Mouse (Mus musculus) kidney, postnatal 0 days (tissue): ENCODE data around the gene D430041D05Rik. TPM values are rescaled to one million over a fixed set of nuclear protein-coding genes. Genes with fewer than 3 reads are reported as not detected.

Source experiments
- ATAC-seq: fragments of 200-750 bp; cut with Nextera tagmentation; replicated peaks from 2 replicates; pipeline ENCODE4 v1.8.0; 2017; ENCODE audit warnings: low read depth, moderate number of reproducible peaks, moderate TSS enrichment, moderate library complexity; ENCODE audit not compliant: low FRiP score
- DNase-seq: peaks from one replicate; pipeline ENCODE4 v3.0.0-alpha.2; 2016; ENCODE audit warnings: low spot score
- H3K27ac ChIP-seq: fragments of 300-500 bp; sonication (generic); 2 replicates; pipeline ENCODE4 v1.5.1; 2014; ENCODE audit warnings: mild to moderate bottlenecking
- H3K27me3 ChIP-seq: fragments of 300-500 bp; sonication (generic); 2 replicates; pipeline ENCODE4 v1.6.1; 2014; ENCODE audit warnings: low read length, mixed read lengths; ENCODE audit not compliant: insufficient read depth
- H3K36me3 ChIP-seq: fragments of 300-500 bp; sonication (generic); 2 replicates; pipeline ENCODE4 v1.6.1; 2014; ENCODE audit warnings: low read length, mixed read lengths; ENCODE audit not compliant: insufficient read depth
- H3K4me1 ChIP-seq: fragments of 300-500 bp; sonication (generic); replicated peaks from 2 replicates; pipeline ENCODE4 v1.6.1; 2014; ENCODE audit warnings: antibody characterized with exemption, low read length, mixed read lengths; ENCODE audit not compliant: insufficient read depth
- H3K4me2 ChIP-seq: fragments of 300-500 bp; sonication (generic); 2 replicates; pipeline ENCODE4 v1.6.1; 2014; ENCODE audit warnings: mild to moderate bottlenecking, low read length, moderate library complexity, mixed read lengths
- H3K4me3 ChIP-seq: fragments of 300-500 bp; sonication (generic); replicated peaks from 2 replicates; pipeline ENCODE4 v1.5.1; 2014; ENCODE audit warnings: low read depth, low read length
- H3K9ac ChIP-seq: fragments of 300-500 bp; sonication (generic); 2 replicates; pipeline ENCODE4 v1.6.1; 2014; ENCODE audit warnings: low read depth, low read length
- H3K9me3 ChIP-seq: fragments of 300-500 bp; sonication (generic); replicated peaks from 2 replicates; pipeline ENCODE4 v1.6.1; 2016; ENCODE audit warnings: low read length, inconsistent platforms, mixed read lengths
- CTCF ChIP-seq: IDR thresholded peaks from 2 replicates; pipeline ENCODE4 v1.5.1; 2016; ENCODE audit warnings: antibody characterized with exemption, low read depth, mild to moderate bottlenecking, moderate library complexity
- WGBS: fragments of 180-500 bp; shearing (Covaris S2); extraction: QIAGEN DNeasy Blood & Tissue Kit; methylation state at CpG from one replicate; pipeline ENCODE4 v1.1.7; 2014; 5-methylcytosine and 5-hydroxymethylcytosine counted together
- polyA plus RNA-seq: library from polyadenylated mRNA; unstranded; fragments of >200 nt; fragmentation: Nextera tagmentation; extraction: Ambion mirVana; gene quantifications from 2 replicates; pipeline ENCODE4 v1.2.1, GENCODE M21; 2015

The D430041D05Rik gene
- polyA plus RNA-seq, 1 experiment from 2014 or later, result 0.22 TPM

DNA sequence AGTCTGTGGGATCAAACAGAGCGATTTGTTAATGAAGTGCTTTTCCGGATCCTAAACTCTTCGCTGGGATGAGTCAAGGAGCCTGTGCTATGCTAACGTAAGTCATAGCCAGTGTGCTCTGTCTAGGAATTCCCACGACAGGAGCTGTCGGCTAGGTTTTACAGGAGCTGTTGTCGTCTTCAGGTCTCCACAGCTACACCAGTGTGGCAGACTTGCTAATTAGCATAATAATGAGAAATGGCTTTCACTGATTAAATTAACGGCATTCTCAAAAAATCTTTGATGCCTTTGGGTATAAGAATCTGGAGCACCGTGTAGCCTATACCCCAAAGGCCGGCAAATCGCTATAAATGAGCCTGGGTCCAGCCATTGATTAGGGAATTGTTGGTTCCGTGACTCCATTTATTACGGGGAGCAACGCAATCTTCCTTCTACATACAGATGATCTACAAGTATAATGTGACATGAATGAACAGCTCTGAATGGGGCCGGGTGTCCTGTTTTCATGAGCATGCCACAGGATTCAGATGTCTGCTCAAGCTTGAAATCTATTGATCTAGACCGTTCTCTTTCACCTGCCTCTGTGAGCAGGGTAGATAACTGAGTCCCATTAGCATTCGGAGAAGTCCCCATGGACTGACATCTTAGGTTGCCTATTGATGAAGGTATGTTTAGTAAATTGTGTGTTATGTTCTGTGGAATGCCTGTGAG is 242.5 kb downstream of the D430041D05Rik start:
- H3K27me3 ChIP-seq, result no peaks in the 10 kb centered on the region
- no peak overlapping the region for H3K4me2 ChIP-seq
- WGBS, result 86% methylated on average over 17 of the region's 17 CpGs
- H3K9ac ChIP-seq, result no peak overlapping the region
- 0 out of 2 replicates have a peak, but pooled peaks cover 5% of the 10 kb centered on the region for H3K4me1 ChIP-seq
- no peaks in the 10 kb centered on the region for H3K9me3 ChIP-seq
- no peak for ATAC-seq
- DNase-seq, result no peak
- no peak overlapping the region for H3K27ac ChIP-seq
- H3K36me3 ChIP-seq, result no peaks in the 10 kb centered on the region
- TF ChIP-seq CTCF, result no peak
- no peak overlapping the region for H3K4me3 ChIP-seq

- H3K4me3 ChIP-seq, result no peak overlapping the region
- no peak overlapping the region for H3K9ac ChIP-seq
- H3K36me3 ChIP-seq, result no peaks in the 10 kb centered on the region
- DNase-seq, result no peak
- no peaks in the 10 kb centered on the region for H3K9me3 ChIP-seq
- H3K4me2 ChIP-seq, result no peak overlapping the region
- ATAC-seq, result no peak
- 0 out of 2 replicates have a peak, but pooled peaks cover 9% of the 10 kb centered on the region for H3K4me1 ChIP-seq
- H3K27me3 ChIP-seq, result no peaks in the 10 kb centered on the region
- no peak for TF ChIP-seq CTCF
- no peak overlapping the region for H3K27ac ChIP-seq
- WGBS, result 96% methylated on average over 23 of the region's 23 CpGs
These were observed 243.0 kb downstream of the D430041D05Rik start for GRCm38 (mm10) chr2:104167765-104168164.

- H3K27me3 ChIP-seq, result no peaks in the 10 kb centered on the region
- TF ChIP-seq CTCF, result no peak
- DNase-seq (no peak), ATAC-seq (no peak)
- H3K4me3 ChIP-seq, result no peak overlapping the region
- WGBS, result 81% methylated on average over 2 of the region's 2 CpGs
- H3K9me3 ChIP-seq, result no peaks in the 10 kb centered on the region
- no peak overlapping the region for H3K4me2 ChIP-seq
- no peak overlapping the region for H3K9ac ChIP-seq
- H3K4me1 ChIP-seq, result 0 out of 2 replicates have a peak, but pooled peaks cover 9% of the 10 kb centered on the region
- no peak overlapping the region for H3K27ac ChIP-seq
- H3K36me3 ChIP-seq, result no peaks in the 10 kb centered on the region
These were observed 245.2 kb downstream of the D430041D05Rik start for GRCm38 (mm10) chr2:104165631-104166030.

DNA sequence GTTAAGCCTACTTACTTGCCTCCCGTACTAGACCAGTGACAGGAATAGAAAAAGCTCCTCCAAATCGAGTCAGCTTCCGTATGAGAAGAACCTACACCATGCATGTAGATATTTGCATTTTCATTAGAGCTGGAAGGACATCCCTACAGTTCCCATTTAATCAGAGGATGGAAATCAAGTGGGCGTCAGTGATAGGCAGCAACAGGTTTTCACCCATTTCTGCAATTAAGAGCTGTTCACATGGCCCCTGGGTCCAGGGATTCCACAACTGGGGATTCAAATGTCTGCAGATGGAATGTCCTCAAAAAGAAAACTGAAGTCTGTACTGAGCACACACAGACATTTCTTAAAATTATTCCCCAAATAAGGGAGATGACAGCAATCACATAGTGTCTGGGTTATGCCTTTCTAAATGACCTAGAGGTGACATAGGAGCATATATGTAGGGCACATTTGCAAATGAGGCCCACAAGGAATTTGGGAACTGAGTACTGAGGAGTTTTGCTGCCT is 246.8 kb downstream of the D430041D05Rik start:
- Histone ChIP-seq H3K27me3 (no peaks in the 10 kb centered on the region), H3K4me2 (no peak overlapping the region), H3K4me3 (no peak overlapping the region), H3K36me3 (no peaks in the 10 kb centered on the region), H3K9ac (no peak overlapping the region), H3K4me1 (0 out of 2 replicates have a peak, but pooled peaks cover 9% of the 10 kb centered on the region), H3K9me3 (no peaks in the 10 kb centered on the region), H3K27ac (no peak overlapping the region)
- 86% methylated on average over 4 of the region's 4 CpGs for WGBS
- TF ChIP-seq CTCF, result no peak
- DNase-seq (no peak), ATAC-seq (no peak)

DNA sequence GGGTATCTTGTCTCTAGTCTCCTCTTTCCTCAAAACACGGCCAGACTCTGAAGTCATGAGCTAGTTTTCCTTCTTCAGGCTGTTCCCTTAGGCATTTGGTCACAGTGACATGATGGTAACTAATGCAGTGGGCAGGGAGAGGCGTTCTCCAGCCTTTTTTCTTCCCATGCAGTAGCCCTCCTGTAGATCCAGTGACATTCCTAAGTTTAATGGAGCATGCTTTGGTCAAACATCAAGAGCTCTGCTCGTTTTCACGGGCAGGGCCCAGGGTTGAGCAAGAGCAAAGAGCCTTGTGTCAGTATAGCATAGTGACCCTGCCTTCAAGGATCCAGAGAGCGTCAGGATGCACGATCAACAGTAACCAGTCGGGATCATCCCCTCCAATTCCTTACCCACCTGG is 247.4 kb downstream of the D430041D05Rik start:
- peak; percentile 73; the same call in 1 of the 2 replicates for ATAC-seq
- H3K27me3 ChIP-seq, result no peaks in the 10 kb centered on the region

DNA sequence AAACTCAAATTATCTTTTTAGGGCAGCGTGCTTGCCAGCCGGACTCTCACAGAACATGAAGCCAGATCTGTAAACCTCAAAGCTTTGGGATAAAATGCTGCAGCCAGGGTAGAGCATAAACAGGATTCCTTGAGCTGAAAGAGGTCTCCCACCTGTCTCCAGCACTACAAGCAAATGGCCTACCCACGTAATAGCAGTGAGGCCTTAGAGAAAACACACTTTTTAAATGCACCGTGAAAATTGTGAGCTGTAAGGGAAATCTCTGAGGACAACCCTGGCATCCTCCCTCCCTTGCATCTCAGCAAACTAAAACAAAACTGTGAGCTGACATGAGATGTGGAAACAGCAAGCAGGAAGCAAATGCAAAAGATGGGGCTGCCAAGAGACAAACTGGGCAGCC is 253.0 kb downstream of the D430041D05Rik start:
- Histone ChIP-seq H3K27ac (no peak overlapping the region), H3K4me1 (no peaks in the 10 kb centered on the region), H3K4me2 (no peak overlapping the region), H3K9ac (no peak overlapping the region), H3K9me3 (no peaks in the 10 kb centered on the region), H3K36me3 (no peaks in the 10 kb centered on the region), H3K4me3 (no peak overlapping the region), H3K27me3 (no peaks in the 10 kb centered on the region)
- DNase-seq (no peak), ATAC-seq (no peak)
- no peak for TF ChIP-seq CTCF
- 71% methylated on average over 4 of the region's 4 CpGs for WGBS

More for the DNA sequence above, 247.4 kb downstream of the D430041D05Rik start:
- peak; percentile 74 for DNase-seq
- WGBS, result 43% methylated on average over 7 of the region's 7 CpGs
- TF ChIP-seq CTCF, result no peak
- H3K9me3 ChIP-seq, result no peaks in the 10 kb centered on the region
- H3K9ac ChIP-seq, result no peak overlapping the region
- H3K4me1 ChIP-seq, result 0 out of 2 replicates have a peak, but pooled peaks cover 9% of the 10 kb centered on the region
- H3K27ac ChIP-seq, result no peak overlapping the region
- H3K36me3 ChIP-seq, result no peaks in the 10 kb centered on the region
- no peak overlapping the region for H3K4me2 ChIP-seq
- H3K4me3 ChIP-seq, result no peak overlapping the region
